Mouse (Mus musculus) thymus, adult 2 months (tissue): ENCODE measurements around the gene Synpo2.

Experiments used
- CTCF ChIP-seq: fragments of 200-500 bp; IDR thresholded peaks from 2 replicates; pipeline ENCODE4 v1.5.1; 2012; ENCODE audit warnings: mild to moderate bottlenecking, control low read depth, low read length, moderate library complexity, borderline replicate concordance; ENCODE audit not compliant: control insufficient read depth, poor library complexity, insufficient read depth; ENCODE audit errors: extremely low read depth
- POLR2A ChIP-seq: fragments of 200-500 bp; IDR thresholded peaks from 2 replicates; pipeline ENCODE4 v1.6.1; 2012; ENCODE audit warnings: mild to moderate bottlenecking, low read length, control low read depth, moderate library complexity; ENCODE audit not compliant: control insufficient read depth, poor library complexity, insufficient read depth; ENCODE audit errors: extremely low read depth

- TF ChIP-seq CTCF (no peak), POLR2A (no peak)
Observed at GRCm38 (mm10) chr3:123065466-123065865, 170.5 kb downstream of the Synpo2 start.
